Mouse (Mus musculus) adipocyte (in vitro differentiated cells): ENCODE measurements at regions not wholly inside any gene's neighbourhood (a gene's known extent, or its start where the extent isn't known, plus 50 kb on each side); places are given as distances from the start of the nearest gene placed in this dataset.

Experiments used
- DNase-seq: peaks from one replicate; pipeline ENCODE4 v3.0.0-alpha.2; 2016; ENCODE audit warnings: low spot score

DNA sequence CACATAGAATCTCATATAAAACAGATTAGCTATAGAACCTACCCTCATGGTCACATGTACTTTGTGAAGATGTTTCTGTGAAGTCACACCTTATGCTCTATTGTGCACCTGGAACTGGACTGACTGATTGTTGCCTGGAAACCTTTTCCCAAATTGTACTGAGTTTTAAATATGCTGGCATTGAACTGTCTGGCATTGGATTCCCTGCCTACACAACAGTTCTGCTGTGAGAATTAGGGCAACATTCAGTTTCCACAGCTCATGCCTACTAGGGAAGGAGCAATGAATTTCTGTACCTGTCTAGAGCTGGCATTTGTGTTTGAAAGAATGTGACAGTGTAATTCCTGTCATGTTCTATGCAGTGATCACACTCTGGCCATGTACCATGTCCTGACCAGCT, 60.4 kb upstream of the Poc5 start:
- DNase-seq, result no peak

DNA sequence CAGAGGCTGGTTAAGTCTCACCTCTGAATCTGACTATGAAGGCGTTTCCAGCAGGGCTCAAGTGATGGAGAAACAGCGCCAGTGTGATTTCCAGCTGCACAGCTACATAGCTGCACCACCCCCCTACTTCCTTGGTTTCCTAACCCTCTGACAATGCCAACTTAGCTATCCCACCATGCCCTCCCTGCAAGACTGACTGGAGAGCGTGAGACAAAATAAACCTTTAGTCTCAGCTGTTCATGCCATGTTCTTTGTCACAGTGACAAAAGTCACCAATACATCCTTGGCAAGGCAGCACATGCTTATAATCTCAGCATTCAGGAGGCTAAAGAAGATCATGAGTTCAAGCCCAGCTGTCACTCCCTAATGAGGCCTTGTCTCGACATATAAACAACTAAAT, 63.5 kb upstream of the Poc5 start:
- no peak for DNase-seq

- peak; percentile 4 for DNase-seq
Measured at GRCm38 (mm10) chr13:96317161-96317560, 70.9 kb upstream of the Poc5 start.

DNA sequence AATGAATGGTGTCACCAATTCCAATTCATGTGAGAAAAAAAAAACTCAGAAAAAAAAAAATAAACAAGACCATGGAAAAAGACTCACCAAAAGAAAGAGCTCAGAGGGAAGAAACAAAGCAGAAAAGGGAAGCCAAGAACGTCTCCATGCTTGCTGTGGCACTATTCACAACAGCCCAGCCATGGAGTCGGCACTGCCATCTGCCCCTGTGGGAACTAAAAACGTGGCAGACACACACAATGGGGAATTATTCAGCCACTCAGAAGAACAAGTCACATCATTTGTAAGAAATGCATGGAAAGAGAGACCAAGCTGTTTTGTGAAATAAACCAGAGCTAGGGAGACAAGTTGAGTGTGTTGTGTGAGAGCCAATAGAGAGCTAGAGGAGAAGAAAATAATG, 74.9 kb upstream of the Poc5 start:
- DNase-seq, result no peak

DNA sequence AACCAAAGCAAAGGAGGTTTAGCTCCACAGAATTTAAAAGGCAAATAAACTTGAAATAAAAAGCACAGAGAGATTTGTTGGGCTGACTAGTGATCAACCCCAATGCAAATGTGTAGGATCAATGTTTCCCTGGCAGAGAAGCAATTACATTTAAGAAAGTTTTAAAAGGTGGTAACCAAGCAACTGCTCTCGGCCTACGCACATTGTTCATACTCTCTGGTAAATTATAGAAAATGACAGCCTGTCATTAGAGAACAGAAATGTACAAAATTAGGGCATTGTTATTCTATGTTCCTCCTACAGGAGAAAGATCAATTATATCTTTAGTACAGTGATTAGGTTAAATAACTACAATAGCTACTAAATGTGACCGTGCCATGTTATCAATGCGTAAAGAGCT, 85.6 kb upstream of the Poc5 start:
- no peak for DNase-seq

GRCm38 (mm10) chr13:96287797-96288196, 100.3 kb upstream of the Poc5 start:
- DNase-seq, result no peak

DNA sequence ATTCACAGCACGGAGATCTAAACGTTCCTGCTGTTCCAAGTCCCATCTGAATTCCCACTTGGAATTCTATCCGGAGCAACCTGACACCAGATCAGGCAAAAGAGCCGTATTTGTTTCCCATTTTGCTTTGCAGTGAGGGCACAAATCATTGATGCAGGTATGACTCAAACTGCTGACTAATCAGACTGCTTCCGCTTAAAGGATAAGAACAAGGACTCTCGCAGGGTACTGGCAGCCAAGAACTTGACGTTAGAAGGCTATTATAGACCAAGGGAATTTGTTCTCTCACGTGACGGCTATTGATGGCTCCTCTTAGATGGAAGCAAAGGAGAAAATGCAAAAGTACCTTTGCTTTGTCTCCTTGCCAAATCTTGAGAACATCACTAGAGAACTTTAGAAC, 118.1 kb upstream of the Poc5 start:
- DNase-seq, result no peak

DNA sequence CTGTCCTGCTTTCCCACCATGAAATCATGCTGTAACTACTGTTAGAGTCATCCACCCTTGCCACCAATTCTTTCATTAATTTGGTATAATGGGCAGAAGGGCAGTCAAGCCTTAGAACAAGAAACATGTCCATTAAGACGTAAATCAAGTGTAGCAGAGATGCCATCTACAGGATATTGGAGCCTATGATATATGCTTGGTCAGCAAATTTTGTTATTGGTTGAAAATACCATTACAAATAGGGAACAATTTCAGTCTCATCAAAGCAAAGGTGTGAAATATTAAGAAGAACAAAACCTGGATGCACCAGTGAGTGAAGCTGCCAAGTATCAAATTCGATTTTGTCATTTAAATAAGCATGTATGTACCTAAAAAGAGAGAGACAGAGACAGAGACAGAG, 123.6 kb upstream of the Sv2c start:
- no peak for DNase-seq

- no peak for DNase-seq
Measured at GRCm38 (mm10) chr13:96254391-96254790, 122.0 kb upstream of the Sv2c start.

GRCm38 (mm10) chr13:96220763-96221162, 88.4 kb upstream of the Sv2c start:
- no peak for DNase-seq

- no peak for DNase-seq
Measured at GRCm38 (mm10) chr13:96215496-96215895, 83.1 kb upstream of the Sv2c start.

- DNase-seq, result no peak
Measured at GRCm38 (mm10) chr13:96215046-96215445, 82.7 kb upstream of the Sv2c start.

DNA sequence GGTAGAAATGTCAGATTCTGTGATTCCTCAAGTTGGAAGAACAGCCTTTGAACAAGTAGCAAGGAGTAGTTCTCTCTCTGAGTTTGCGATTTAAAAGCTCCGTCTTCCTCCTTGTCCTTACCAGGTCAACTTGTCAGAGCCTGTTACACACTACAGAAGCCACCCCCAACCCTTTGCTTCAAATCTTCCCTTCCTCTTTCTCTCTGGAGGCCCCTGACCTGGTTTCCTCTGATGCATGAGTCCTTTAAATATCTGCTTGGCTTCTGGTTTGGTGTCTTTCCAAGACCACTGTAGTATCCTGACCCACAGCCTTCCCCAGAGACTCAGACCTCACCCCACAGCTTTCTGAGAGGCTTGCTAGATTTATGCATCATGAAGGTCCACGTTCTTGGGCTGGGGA, 73.7 kb upstream of the Sv2c start:
- DNase-seq, result no peak

GRCm38 (mm10) chr13:96188618-96189017, 56.2 kb upstream of the Sv2c start:
- no peak for DNase-seq
